Mouse (Mus musculus): ENCODE measurements around the gene Pex16. TPM values are rescaled to one million over a fixed set of nuclear protein-coding genes. Genes with fewer than 3 reads are reported as not detected.

Gene Pex16
- total and polyA plus RNA-seq, 3 experiments = 41.9 to 52.5 TPM; not detected in 1

DNA sequence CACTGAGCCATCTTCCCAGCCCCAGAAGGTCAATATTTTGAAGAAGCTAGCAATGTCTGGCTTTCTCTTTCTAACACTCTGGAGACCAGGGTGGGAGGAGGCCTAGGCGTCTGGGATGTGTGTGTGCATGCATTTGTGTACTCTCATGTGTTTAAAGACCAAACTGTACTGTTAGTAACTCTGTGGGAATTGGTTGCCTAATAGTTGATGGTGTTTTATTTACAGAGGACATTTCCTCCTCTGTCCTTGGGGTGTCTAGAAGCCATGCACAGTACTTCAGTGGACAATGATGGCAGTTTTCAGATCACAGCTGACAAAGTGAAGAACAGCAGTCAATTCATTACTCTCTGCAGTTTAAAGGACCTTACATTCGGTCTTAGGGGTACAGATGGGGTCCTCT lies 27.3 kb upstream of the Pex16 start:
- DNase-seq (ENCODE audit: low read depth, low spot score) = no peak
- Histone ChIP-seq H3K27ac (ENCODE audit: control insufficient read depth, low read depth, low read length) (no peak overlapping the region), H3K4me3 (ENCODE audit: control insufficient read depth in 1 of 2, insufficient read depth in 1 of 2, low read depth in 2 of 2, low read length in 2 of 2) (no peak overlapping the region), H3K27me3 (ENCODE audit: control insufficient read depth in 1 of 2, insufficient read depth in 2 of 2, low read length in 2 of 2) (no peaks in the 10 kb centered on the region), H3K79me2 (ENCODE audit: control insufficient read depth, insufficient read depth, low read length, poor library complexity) (no peaks in the 10 kb centered on the region), H3K9me3 (replicated peaks; ENCODE audit: insufficient read depth, low read length) (no peaks in the 10 kb centered on the region), H3K36me3 (ENCODE audit: control insufficient read depth in 1 of 2, insufficient read depth in 2 of 2, low read length in 2 of 2) (no peaks in the 10 kb centered on the region), H3K4me1 (ENCODE audit: control insufficient read depth in 1 of 2, insufficient read depth in 2 of 2, low read length in 2 of 2) (no peaks in the 10 kb centered on the region), H3K9ac (ENCODE audit: control insufficient read depth, low read depth, low read length, poor library complexity, severe bottlenecking) (no peak overlapping the region)
- TF ChIP-seq RAD21 (IDR thresholded peaks at IDR 0.05; ENCODE audit: low read depth, low read length) (no peak), CHD2 (IDR thresholded peaks at IDR 0.05; ENCODE audit: low read length) (no peak), MAX (IDR thresholded peaks at IDR 0.05; ENCODE audit: low read length) (no peak), ETS1 (IDR thresholded peaks at IDR 0.05; ENCODE audit: low read depth, low read length) (no peak)

DNA sequence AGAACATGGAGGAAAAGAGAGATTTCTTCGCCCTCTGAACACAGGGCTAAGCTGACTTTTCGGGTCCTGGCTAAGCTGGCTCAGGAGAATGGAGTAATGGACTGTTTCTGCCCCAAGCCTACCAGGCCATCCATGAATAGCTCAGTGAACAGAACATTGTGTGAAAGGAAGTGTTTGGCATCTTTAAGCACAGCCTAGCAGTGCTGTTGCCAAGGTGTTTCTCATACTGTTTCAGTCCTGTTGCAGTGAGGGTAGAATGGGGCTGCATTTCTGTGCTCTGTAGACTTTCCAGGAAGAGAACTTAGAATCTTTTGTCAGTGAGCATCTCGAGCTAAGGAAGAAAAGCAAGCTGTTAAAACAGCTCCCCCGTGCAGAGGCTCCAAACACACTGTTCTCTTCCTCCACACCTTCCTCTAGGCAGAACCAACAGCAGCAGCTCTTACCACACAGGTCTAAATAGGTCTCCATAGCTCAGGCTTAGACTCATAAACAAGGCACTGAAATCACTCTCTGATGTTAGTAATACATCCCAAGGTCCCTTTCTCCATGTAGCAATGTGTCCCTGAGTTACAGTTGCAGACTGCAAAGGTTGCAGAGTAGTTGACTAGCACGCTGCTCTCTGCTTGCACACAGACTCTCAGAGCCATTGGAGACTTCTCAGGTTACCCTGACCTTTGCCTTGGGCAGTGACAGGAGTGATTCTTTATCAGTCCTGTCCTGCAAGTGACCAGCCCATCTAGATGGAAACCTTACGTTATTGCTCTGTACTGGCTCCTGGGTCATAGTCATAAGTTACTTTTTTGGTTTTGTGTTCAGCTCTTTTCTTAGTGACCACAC lies 24.7 kb upstream of the Pex16 start:
- no peak for DNase-seq (ENCODE audit: low read depth, low spot score)
- no peak overlapping the region for H3K4me3 ChIP-seq (ENCODE audit: control insufficient read depth in 1 of 2, insufficient read depth in 1 of 2, low read depth in 2 of 2, low read length in 2 of 2)
- no peak for TF ChIP-seq MAX (IDR thresholded peaks at IDR 0.05; ENCODE audit: low read length)
- TF ChIP-seq SMC3 (IDR thresholded peaks at IDR 0.05; ENCODE audit: low read depth, low read length) = no peak
- no peak for TF ChIP-seq POLR2A (IDR thresholded peaks at IDR 0.05; ENCODE audit: control insufficient read depth in 1 of 2, insufficient read depth in 1 of 2, low read depth in 1 of 2, low read length in 2 of 2, poor library complexity in 1 of 2)
- no peak for TF ChIP-seq ZNF384 (IDR thresholded peaks at IDR 0.05; ENCODE audit: low read depth, low read length)
- TF ChIP-seq MAZ (IDR thresholded peaks at IDR 0.05; ENCODE audit: low read depth, low read length) = no peak
- TF ChIP-seq USF1 (IDR thresholded peaks at IDR 0.05; ENCODE audit: low read depth, low read length) = no peak
- no peak for TF ChIP-seq NELFE (IDR thresholded peaks at IDR 0.05; ENCODE audit: low read depth, low read length)
- TF ChIP-seq NRF1 (IDR thresholded peaks at IDR 0.05; ENCODE audit: insufficient read depth, low read depth, low read length, poor library complexity, severe bottlenecking) = no peak
- TF ChIP-seq UBTF (IDR thresholded peaks at IDR 0.05; ENCODE audit: borderline replicate concordance, insufficient read depth, low read depth, low read length) = no peak
- TF ChIP-seq TCF12 (IDR thresholded peaks at IDR 0.05; ENCODE audit: low read depth, low read length) = no peak
- TF ChIP-seq MEF2A (IDR thresholded peaks at IDR 0.05; ENCODE audit: extremely low read depth, insufficient replicate concordance, low read depth, low read length, poor library complexity, severe bottlenecking) = no peak
- no peak for TF ChIP-seq TAL1 (IDR thresholded peaks at IDR 0.05; ENCODE audit: low read length)
- TF ChIP-seq MYB (IDR thresholded peaks at IDR 0.05; ENCODE audit: low read depth, low read length) = no peak
- no peak for TF ChIP-seq HCFC1 (IDR thresholded peaks at IDR 0.05; ENCODE audit: low read depth, low read length)
- no peak for TF ChIP-seq E2F4 (IDR thresholded peaks at IDR 0.05; ENCODE audit: borderline replicate concordance, low read depth, low read length)
- no peak for TF ChIP-seq MYC (IDR thresholded peaks at IDR 0.05; ENCODE audit: low read depth, low read length)
- no peaks in the 10 kb centered on the region for H3K36me3 ChIP-seq (ENCODE audit: control insufficient read depth in 1 of 2, insufficient read depth in 2 of 2, low read length in 2 of 2)
- H3K9me3 ChIP-seq (replicated peaks; ENCODE audit: insufficient read depth, low read length) = no peaks in the 10 kb centered on the region
- H3K79me2 ChIP-seq (ENCODE audit: control insufficient read depth, insufficient read depth, low read length, poor library complexity) = no peaks in the 10 kb centered on the region
- H3K4me1 ChIP-seq (ENCODE audit: control insufficient read depth in 1 of 2, insufficient read depth in 2 of 2, low read length in 2 of 2) = no peaks in the 10 kb centered on the region
- no peaks in the 10 kb centered on the region for H3K27me3 ChIP-seq (ENCODE audit: control insufficient read depth in 1 of 2, insufficient read depth in 2 of 2, low read length in 2 of 2)
- H3K27ac ChIP-seq (ENCODE audit: control insufficient read depth, low read depth, low read length) = no peak overlapping the region
- no peak overlapping the region for H3K9ac ChIP-seq (ENCODE audit: control insufficient read depth, low read depth, low read length, poor library complexity, severe bottlenecking)

Measured in MEL (cell line).